Mouse (Mus musculus) embryonic facial prominence, embryonic 14.5 days (tissue): ENCODE measurements around the gene Acad10. TPM values are rescaled to one million over a fixed set of nuclear protein-coding genes. Genes with fewer than 3 reads are reported as not detected.

Experiments used
- ATAC-seq: fragments of 200-750 bp; cut with Nextera tagmentation; 2 replicates; pipeline ENCODE4 v1.8.0; 2017; ENCODE audit warnings: low read depth, moderate number of reproducible peaks, moderate TSS enrichment
- DNase-seq: peaks from one replicate; pipeline ENCODE4 v3.0.0-alpha.2; 2015; ENCODE audit warnings: low spot score
- H3K27ac ChIP-seq: fragments of 300-500 bp; sonication (generic); replicated peaks from 2 replicates; pipeline ENCODE4 v1.5.1; 2014; ENCODE audit warnings: low read depth, mild to moderate bottlenecking, low read length, moderate library complexity
- H3K27me3 ChIP-seq: fragments of 300-500 bp; sonication (generic); replicated peaks from 2 replicates; pipeline ENCODE4 v1.6.1; 2014; ENCODE audit warnings: low read length; ENCODE audit not compliant: control insufficient read depth, insufficient read depth
- H3K36me3 ChIP-seq: fragments of 300-500 bp; sonication (generic); 2 replicates; pipeline ENCODE4 v1.6.1; 2014; ENCODE audit warnings: low read length, mixed read lengths; ENCODE audit not compliant: control insufficient read depth, insufficient read depth
- H3K4me1 ChIP-seq: fragments of 300-500 bp; sonication (generic); 2 replicates; pipeline ENCODE4 v1.6.1; 2014; ENCODE audit warnings: antibody characterized with exemption, low read length; ENCODE audit not compliant: control insufficient read depth, insufficient read depth
- H3K4me2 ChIP-seq: fragments of 300-500 bp; sonication (generic); 2 replicates; pipeline ENCODE4 v1.6.1; 2014; ENCODE audit warnings: low read depth, mild to moderate bottlenecking, low read length, moderate library complexity, mixed read lengths
- H3K4me3 ChIP-seq: fragments of 300-500 bp; sonication (generic); 2 replicates; pipeline ENCODE4 v1.5.1; 2014; ENCODE audit warnings: low read depth, mild to moderate bottlenecking, low read length
- H3K9ac ChIP-seq: fragments of 300-500 bp; sonication (generic); 2 replicates; pipeline ENCODE4 v1.6.1; 2014; ENCODE audit warnings: low read depth, mild to moderate bottlenecking, low read length, moderate library complexity, mixed read lengths
- H3K9me3 ChIP-seq: fragments of 300-500 bp; sonication (generic); 2 replicates; pipeline ENCODE4 v1.6.1; 2016; ENCODE audit warnings: low read length; ENCODE audit not compliant: control insufficient read depth
- WGBS: fragments of 180-500 bp; shearing (Covaris S2); extraction: QIAGEN DNeasy Blood & Tissue Kit; methylation state at CpG from one replicate; pipeline ENCODE4 v1.1.7; 2014; 5-methylcytosine and 5-hydroxymethylcytosine counted together
- polyA plus RNA-seq: library from polyadenylated mRNA; unstranded; fragments of >200 nt; fragmentation: Nextera tagmentation; extraction: Ambion mirVana; gene quantifications from 2 replicates; pipeline ENCODE4 v1.2.1, GENCODE M21; 2014

Gene Acad10
- polyA plus RNA-seq, 1 experiment from 2014 or later, result 1.6 TPM

GRCm38 (mm10) chr5:121591417-121592063 is 68.8 kb downstream of the Acad10 start:
- Histone ChIP-seq H3K27me3 (no peaks in the 10 kb centered on the region), H3K4me1 (0 out of 2 replicates have a peak, but pooled peaks cover 8% of the 10 kb centered on the region), H3K27ac (no peak overlapping the region), H3K9ac (no peak overlapping the region), H3K4me3 (no peak overlapping the region), H3K9me3 (no peaks in the 10 kb centered on the region), H3K4me2 (no peak overlapping the region; the same call in 1 of the 2 replicates), H3K36me3 (no peaks in the 10 kb centered on the region)
- WGBS, result 65% methylated on average over 11 of the region's 11 CpGs
- no peak for DNase-seq
- ATAC-seq, result no peak

GRCm38 (mm10) chr5:121589928-121590327 is 70.4 kb downstream of the Acad10 start:
- H3K9ac ChIP-seq, result no peak overlapping the region
- DNase-seq (no peak), ATAC-seq (no peak)
- no peak overlapping the region for H3K4me2 ChIP-seq
- 0 out of 2 replicates have a peak, but pooled peaks cover 8% of the 10 kb centered on the region for H3K4me1 ChIP-seq
- H3K9me3 ChIP-seq, result no peaks in the 10 kb centered on the region
- WGBS, result 78% methylated on average over 6 of the region's 6 CpGs
- no peaks in the 10 kb centered on the region for H3K27me3 ChIP-seq
- H3K4me3 ChIP-seq, result no peak overlapping the region
- no peak overlapping the region for H3K27ac ChIP-seq
- no peaks in the 10 kb centered on the region for H3K36me3 ChIP-seq

GRCm38 (mm10) chr5:121586400-121587039 is 73.8 kb downstream of the Acad10 start:
- Histone ChIP-seq H3K27me3 (no peaks in the 10 kb centered on the region), H3K4me1 (peaks cover 9% of the 10 kb centered on the region), H3K9me3 (no peaks in the 10 kb centered on the region), H3K4me3 (no peak overlapping the region), H3K9ac (no peak overlapping the region), H3K27ac (no peak overlapping the region), H3K36me3 (no peaks in the 10 kb centered on the region), H3K4me2 (no peak overlapping the region)
- 59% methylated on average over 6 of the region's 6 CpGs for WGBS
- DNase-seq, result peak; percentile 31
- ATAC-seq, result no peak

GRCm38 (mm10) chr5:121585699-121586098 is 74.6 kb downstream of the Acad10 start:
- H3K27ac ChIP-seq, result no peak overlapping the region
- no peak for DNase-seq
- H3K4me1 ChIP-seq, result peaks cover 9% of the 10 kb centered on the region
- 88% methylated on average over 5 of the region's 5 CpGs for WGBS
- no peaks in the 10 kb centered on the region for H3K27me3 ChIP-seq
- no peak overlapping the region for H3K4me3 ChIP-seq
- ATAC-seq, result no peak
- no peak overlapping the region for H3K4me2 ChIP-seq
- H3K36me3 ChIP-seq, result peaks cover 2% of the 10 kb centered on the region; the same call in 1 of the 2 replicates
- H3K9ac ChIP-seq, result no peak overlapping the region
- no peaks in the 10 kb centered on the region for H3K9me3 ChIP-seq

GRCm38 (mm10) chr5:121585005-121585404 is 75.3 kb downstream of the Acad10 start:
- H3K4me3 ChIP-seq, result no peak overlapping the region
- H3K9me3 ChIP-seq, result no peaks in the 10 kb centered on the region
- DNase-seq, result no peak
- no peak overlapping the region for H3K4me2 ChIP-seq
- no peak for ATAC-seq
- peaks cover 9% of the 10 kb centered on the region for H3K4me1 ChIP-seq
- 92% methylated on average over 10 of the region's 10 CpGs for WGBS
- no peak overlapping the region for H3K9ac ChIP-seq
- H3K27ac ChIP-seq, result no peak overlapping the region
- no peaks in the 10 kb centered on the region for H3K27me3 ChIP-seq
- H3K36me3 ChIP-seq, result peaks cover 9% of the 10 kb centered on the region

GRCm38 (mm10) chr5:121583765-121584501 is 76.4 kb downstream of the Acad10 start:
- no peaks in the 10 kb centered on the region for H3K27me3 ChIP-seq
- ATAC-seq, result peak; percentile 75; the same call in 1 of the 2 replicates
- 57% methylated on average over 10 of the region's 12 CpGs for WGBS
- peak; percentile 81 for DNase-seq
- no peak overlapping the region for H3K9ac ChIP-seq
- H3K4me3 ChIP-seq, result no peak overlapping the region
- H3K4me1 ChIP-seq, result peaks cover 9% of the 10 kb centered on the region
- peaks cover 19% of the 10 kb centered on the region for H3K36me3 ChIP-seq
- no peak overlapping the region for H3K4me2 ChIP-seq
- no peak overlapping the region for H3K27ac ChIP-seq
- H3K9me3 ChIP-seq, result no peaks in the 10 kb centered on the region

- Histone ChIP-seq H3K27me3 (no peaks in the 10 kb centered on the region), H3K4me2 (no peak overlapping the region), H3K9ac (no peak overlapping the region), H3K9me3 (no peaks in the 10 kb centered on the region), H3K36me3 (peaks cover 30% of the 10 kb centered on the region), H3K4me3 (no peak overlapping the region), H3K27ac (no peak overlapping the region), H3K4me1 (peaks cover 9% of the 10 kb centered on the region)
- WGBS, result 86% methylated on average over 8 of the region's 8 CpGs
- DNase-seq (no peak), ATAC-seq (no peak)
Measured at GRCm38 (mm10) chr5:121581945-121582344, 78.4 kb downstream of the Acad10 start.

GRCm38 (mm10) chr5:121576927-121577488 is 83.3 kb downstream of the Acad10 start:
- Histone ChIP-seq H3K4me2 (no peak overlapping the region), H3K4me1 (no peaks in the 10 kb centered on the region), H3K36me3 (peaks cover 61% of the 10 kb centered on the region), H3K9ac (no peak overlapping the region), H3K27me3 (no peaks in the 10 kb centered on the region), H3K9me3 (no peaks in the 10 kb centered on the region), H3K4me3 (no peak overlapping the region), H3K27ac (no peak overlapping the region)
- DNase-seq (no peak), ATAC-seq (no peak)
- WGBS, result 80% methylated on average over 11 of the region's 11 CpGs
